Mouse (Mus musculus): Measurements from ENCODE around the gene Pdx1. TPM values are rescaled to one million over a fixed set of nuclear protein-coding genes. Genes with fewer than 3 reads are reported as not detected.

Gene Pdx1
- not detected for total RNA-seq (2021)

DNA sequence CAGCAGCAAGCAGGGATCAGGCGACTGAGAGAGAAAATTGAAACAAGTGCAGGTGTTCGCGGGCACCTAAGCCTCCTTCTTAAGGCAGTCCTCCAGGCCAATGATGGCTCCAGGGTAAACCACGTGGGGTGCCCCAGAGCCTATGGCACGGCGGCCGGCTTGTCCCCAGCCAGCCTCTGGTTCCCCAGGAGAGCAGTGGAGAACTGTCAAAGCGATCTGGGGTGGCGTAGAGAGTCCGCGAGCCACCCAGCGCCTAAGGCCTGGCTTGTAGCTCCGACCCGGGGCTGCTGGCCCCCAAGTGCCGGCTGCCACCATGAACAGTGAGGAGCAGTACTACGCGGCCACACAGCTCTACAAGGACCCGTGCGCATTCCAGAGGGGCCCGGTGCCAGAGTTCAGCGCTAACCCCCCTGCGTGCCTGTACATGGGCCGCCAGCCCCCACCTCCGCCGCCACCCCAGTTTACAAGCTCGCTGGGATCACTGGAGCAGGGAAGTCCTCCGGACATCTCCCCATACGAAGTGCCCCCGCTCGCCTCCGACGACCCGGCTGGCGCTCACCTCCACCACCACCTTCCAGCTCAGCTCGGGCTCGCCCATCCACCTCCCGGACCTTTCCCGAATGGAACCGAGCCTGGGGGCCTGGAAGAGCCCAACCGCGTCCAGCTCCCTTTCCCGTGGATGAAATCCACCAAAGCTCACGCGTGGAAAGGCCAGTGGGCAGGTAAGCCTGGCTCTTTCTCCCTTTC lies at the start of gene Pdx1:
Gene Pdx1 (plus strand): TSS at position 34 of the 747 bp plus-strand sequence.
- DNase-seq, result no peak

DNA sequence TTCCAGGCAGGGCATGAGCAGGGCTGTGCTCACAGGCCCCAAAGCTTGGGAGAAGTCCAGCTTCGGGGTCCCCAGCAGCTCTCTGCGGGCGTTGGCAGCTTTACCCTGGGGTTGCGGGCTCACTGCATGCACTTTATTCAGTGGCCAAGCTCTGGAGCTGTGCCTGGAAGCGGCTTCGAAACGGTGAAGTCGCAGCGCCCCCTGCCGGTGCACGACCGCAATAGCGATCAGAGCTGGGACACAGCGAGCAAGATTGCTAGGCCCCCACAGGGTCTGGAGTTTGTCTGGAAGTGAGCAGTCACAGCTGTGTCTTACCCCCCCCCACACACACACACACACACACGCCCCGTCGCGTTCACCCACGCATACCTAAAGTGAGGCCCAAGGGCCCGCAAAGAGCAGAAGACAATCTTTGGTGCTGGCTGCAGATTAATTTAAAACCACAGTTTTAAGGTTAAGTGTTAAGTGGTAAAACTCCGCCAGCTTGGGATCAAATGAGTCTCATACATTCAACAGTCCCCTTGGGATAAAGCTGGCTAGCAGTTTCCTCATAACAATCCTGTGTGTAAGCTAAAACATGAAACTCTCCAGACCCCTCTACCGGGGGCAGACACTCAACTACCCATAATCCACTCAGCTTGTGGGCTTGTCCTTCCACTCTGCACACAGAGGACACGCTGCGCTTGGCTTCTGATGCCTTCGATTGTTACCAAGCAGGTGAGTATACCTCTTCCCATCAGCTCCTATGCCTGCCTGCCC lies 42.2 kb upstream of the Pdx1 start:
- DNase-seq, result peak; percentile 90

DNA sequence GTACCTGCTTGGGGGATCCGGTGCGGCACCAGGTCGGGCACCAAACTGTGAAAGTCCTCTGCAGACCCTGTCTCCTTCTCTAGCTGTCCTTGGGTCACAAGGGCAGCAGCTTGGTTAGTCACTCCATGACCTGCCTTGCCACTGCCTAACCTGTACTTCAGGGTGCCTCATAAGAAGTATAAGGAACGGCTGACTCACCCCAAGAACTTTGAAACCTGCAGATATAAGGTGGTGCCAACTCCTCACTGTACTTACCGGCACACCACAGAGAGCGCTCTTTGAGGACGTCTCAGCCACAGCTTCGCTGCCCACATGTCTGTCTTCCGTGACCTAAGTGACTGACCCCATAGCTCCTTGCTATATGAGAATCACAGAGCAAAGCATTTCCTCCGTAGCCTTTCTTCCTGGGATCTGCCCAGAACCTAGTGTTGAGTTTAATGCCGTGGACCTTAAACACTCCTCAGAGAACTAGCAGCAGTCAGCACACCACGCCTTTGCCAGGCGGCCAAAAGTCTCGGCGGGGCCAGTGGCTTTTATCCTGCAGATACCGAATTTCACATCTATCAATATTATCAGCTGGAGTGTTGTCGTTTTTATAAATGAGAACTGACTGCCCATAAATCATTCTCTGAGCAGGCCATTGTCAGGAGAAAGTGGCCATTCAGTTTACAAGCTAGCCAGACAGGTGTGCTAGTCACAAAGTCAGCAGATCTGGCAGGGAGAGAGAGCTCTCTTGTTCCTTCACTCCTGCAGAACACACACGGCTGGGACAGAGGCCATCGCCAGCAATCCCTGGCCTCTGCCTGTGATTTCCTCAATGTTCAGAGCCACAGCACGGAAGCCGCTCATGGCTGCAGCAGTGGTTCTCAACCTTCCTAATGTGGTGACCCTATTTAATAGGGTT lies 34.1 kb upstream of the Pdx1 start:
- no peak for DNase-seq

DNA sequence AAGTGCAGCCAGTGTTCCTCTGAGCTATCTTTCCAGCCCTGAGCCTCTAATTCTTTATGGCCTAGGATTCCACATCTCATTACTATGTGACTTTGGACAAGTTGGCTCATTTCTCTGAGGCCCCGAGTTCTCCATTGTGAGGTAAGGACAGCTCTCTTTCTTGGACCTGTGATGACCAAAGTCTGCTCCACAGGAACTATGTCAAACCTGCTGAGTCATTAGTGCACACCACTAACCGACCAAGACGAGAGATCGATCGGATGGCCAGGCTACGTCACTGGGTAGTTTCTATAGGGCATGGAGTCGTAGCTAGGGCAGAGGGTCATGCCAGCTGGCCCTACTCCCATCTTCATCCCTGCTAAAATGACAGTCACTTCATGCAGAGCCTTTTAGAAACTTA lies 25.9 kb upstream of the Pdx1 start:
- DNase-seq, result no peak

- DNase-seq, result no peak
Observed at GRCm38 (mm10) chr5:147260189-147260588, 9.6 kb upstream of the Pdx1 start.

- no peak for DNase-seq
Observed at GRCm38 (mm10) chr5:147260778-147261177, 9.0 kb upstream of the Pdx1 start.

- DNase-seq, result no peak
Observed at GRCm38 (mm10) chr5:147261899-147262541, 7.7 kb upstream of the Pdx1 start.

GRCm38 (mm10) chr5:147263945-147264344 lies 5.8 kb upstream of the Pdx1 start:
- DNase-seq, result no peak

DNA sequence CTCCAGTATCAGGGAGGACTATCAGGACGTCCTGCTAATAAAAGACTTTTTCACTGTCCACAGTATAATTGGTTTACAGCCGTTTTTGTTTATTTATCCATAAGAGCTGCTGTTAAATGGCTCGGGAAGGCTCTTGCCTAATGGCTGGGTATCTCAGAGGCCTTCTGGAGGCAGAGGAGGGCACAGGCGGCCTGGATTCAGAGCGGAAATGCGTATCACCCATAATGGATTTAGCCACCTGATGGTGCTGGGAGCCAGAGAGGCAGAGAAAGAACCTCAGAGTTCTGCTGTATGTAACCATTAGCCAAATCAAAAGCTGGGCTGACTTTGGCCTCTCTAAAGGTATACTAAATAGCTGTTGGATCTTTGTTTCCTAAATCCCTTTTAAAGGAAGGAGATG lies 2.3 kb upstream of the Pdx1 start:
- DNase-seq, result no peak

DNA sequence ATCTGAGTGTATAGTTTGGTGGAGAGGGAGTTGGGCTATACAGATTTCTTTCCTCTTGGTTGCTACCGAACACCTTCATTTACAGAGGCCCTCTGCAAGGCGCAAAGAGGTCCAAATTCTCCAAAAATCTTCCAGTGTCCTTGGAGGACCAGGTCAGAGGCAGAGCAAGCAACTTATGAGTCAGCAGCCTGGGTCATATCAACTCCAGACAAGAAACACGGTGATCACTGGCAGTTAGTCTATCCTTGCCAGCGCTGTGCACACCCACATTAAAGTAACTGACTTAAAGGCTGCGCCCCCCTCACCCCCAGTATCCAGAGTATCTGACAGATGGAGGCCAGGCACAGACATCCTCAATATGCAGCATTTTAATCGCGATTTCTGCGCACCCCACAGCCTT lies 1.0 kb upstream of the Pdx1 start:
- no peak for DNase-seq

GRCm38 (mm10) chr5:147269371-147269770 lies 388 bp upstream of the Pdx1 start:
- no peak for DNase-seq

DNA sequence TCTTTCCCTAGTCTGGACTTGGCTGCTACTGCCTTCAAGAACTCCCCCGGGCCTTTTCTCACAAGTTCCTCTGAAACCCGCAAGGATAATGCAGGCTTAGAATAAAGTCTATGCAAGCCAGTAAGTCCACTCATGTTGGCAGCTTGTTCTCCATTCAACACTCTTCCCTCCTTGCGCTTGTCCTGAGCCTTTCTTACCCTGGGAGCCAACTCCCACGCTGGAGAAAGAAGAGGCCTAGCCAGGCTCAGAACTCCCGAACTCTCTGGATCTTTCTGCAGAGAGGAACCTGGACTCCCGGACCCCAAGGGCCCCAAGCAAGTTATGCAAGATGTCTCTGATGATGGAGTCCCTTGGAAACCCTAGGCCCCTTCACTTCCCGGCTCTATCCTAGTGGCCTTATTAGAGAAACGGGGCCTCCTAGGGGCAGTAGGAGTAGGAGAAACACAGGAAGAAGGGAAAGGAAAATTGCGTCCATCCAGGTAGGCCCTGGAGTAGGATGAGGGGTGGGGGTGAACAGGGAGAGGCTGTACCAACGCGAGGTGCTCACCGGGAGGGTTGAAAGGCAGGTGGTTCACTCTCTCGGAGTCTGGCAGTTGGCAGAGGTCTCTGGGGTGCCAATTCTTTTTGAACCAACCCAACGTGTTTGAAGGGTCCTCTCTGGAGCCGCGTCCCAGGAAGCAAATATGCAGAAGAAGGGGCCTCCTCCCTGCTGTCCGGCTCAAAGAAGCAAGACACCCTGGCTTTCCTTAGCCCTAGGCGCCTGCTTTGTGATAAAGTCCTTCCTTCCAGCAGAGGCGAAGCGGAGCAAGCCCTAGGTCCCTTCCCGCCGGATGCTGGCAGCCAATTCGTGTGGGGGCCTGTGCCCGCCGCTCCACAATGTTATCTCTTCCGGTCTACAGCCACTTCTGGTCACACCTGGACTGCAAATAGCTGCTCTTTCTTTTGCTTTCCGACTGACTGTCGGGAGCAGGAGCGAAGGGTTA lies 1.2 kb downstream of the Pdx1 start:
- DNase-seq, result no peak

GRCm38 (mm10) chr5:147272046-147272807 lies 2.5 kb downstream of the Pdx1 start:
- DNase-seq, result no peak

GRCm38 (mm10) chr5:147272808-147273345 lies 3.1 kb downstream of the Pdx1 start:
- no peak for DNase-seq

- DNase-seq, result no peak
Observed at GRCm38 (mm10) chr5:147274174-147275141, 4.7 kb downstream of the Pdx1 start.

DNA sequence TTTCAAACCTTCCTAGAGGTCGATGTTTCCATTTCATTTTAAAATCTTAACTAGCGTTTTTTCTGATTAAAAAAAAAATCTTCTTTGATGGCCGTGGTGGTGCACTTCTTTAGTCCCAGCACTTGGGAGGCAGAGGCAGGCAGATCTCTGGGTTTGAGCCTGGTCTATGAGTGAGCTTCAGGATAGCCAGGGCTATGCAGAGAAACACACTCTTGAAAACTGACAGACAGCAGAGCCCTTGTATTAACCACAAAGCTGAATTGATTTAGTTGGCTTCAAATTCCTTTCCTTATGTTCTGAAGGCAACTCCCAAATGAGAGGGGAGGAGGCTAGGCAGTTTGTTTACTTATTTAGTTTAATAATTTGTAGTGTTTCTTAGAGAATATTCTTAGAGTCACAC lies 6.0 kb downstream of the Pdx1 start:
- DNase-seq, result no peak

DNA sequence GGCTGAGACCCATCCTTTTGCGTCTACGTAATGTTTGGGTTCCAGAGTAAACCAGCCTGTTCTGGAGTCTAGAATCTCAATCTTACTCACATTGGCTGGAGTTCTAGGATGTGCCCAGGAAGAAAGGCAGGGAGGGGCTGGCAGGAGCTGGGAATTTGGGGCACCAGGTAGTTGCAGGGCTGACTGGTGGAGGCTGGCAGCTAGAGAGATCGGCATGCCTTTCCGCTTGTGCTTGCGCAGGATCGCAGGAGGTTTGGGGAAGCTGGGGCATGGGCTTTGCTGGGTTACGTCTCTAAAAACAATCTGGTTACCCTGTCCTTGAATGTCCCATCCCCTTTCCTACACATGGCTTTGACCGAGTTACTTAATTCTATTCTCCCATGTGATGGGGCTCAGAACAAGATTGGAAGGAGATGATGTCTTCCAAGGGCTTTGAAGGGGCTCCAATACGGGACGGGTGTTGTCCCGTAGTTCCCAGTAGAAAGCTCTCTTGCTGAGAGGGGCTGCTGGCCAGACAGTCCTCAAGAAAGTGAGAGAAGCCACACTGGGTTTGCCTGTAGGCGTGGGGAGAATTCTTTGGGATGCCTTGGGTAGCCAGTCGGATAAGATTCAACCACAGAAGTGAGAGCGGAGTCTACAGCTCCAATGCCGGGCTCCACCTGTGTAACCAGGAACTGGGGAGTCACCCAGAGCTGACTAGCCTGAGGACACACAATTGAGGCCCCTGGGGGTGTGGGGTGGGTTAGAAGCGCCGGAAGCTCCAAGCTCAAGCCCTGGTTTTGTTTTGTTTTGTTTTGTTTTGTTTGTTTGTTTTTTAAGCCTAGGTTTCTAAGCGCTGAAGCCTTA lies 7.2 kb downstream of the Pdx1 start:
- no peak for DNase-seq

GRCm38 (mm10) chr5:147277547-147277925 lies 7.8 kb downstream of the Pdx1 start:
- DNase-seq, result no peak
